Mouse (Mus musculus) hindbrain, embryonic 14.5 days (tissue): Measurements from ENCODE around the gene Ahnak2. TPM values are rescaled to one million over a fixed set of nuclear protein-coding genes. Genes with fewer than 3 reads are reported as not detected.
"Not testable (repeated sequence)": the region's sequence is repeated elsewhere in the genome, so short reads cannot be mapped to it uniquely, and the experiment has no call there.

ENCODE experiments used
- ATAC-seq: fragments of 200-750 bp; cut with Nextera tagmentation; 2 replicates; pipeline ENCODE4 v1.8.0; 2017; ENCODE audit warnings: moderate number of reproducible peaks, mild to moderate bottlenecking, moderate TSS enrichment, moderate library complexity; ENCODE audit not compliant: low FRiP score
- DNase-seq: peaks from one replicate; pipeline ENCODE4 v3.0.0-alpha.2; 2015; ENCODE audit warnings: low spot score
- H3K27ac ChIP-seq: fragments of 300-500 bp; sonication (generic); 2 replicates; pipeline ENCODE4 v1.5.1; 2014; ENCODE audit warnings: mild to moderate bottlenecking, moderate library complexity
- H3K27me3 ChIP-seq: fragments of 300-500 bp; sonication (generic); 2 replicates; pipeline ENCODE4 v1.6.1; 2014; ENCODE audit warnings: mild to moderate bottlenecking, low read length, mixed read lengths; ENCODE audit not compliant: control insufficient read depth, insufficient read depth
- H3K36me3 ChIP-seq: fragments of 300-500 bp; sonication (generic); replicated peaks from 2 replicates; pipeline ENCODE4 v1.6.1; 2014; ENCODE audit not compliant: control insufficient read depth, insufficient read depth
- H3K4me1 ChIP-seq: fragments of 300-500 bp; sonication (generic); replicated peaks from 2 replicates; pipeline ENCODE4 v1.6.1; 2014; ENCODE audit warnings: antibody characterized with exemption, low read length, mixed read lengths; ENCODE audit not compliant: control insufficient read depth, insufficient read depth
- H3K4me2 ChIP-seq: fragments of 300-500 bp; sonication (generic); replicated peaks from 2 replicates; pipeline ENCODE4 v1.6.1; 2014; ENCODE audit warnings: mild to moderate bottlenecking, moderate library complexity
- H3K4me3 ChIP-seq: fragments of 300-500 bp; sonication (generic); replicated peaks from 2 replicates; pipeline ENCODE4 v1.5.1; 2014; ENCODE audit warnings: mild to moderate bottlenecking, low read length
- H3K9ac ChIP-seq: fragments of 300-500 bp; sonication (generic); 2 replicates; pipeline ENCODE4 v1.6.1; 2014
- H3K9me3 ChIP-seq: fragments of 300-500 bp; sonication (generic); 2 replicates; pipeline ENCODE4 v1.6.1; 2016; ENCODE audit warnings: low read length; ENCODE audit not compliant: control insufficient read depth
- WGBS: fragments of 180-500 bp; shearing (Covaris S2); extraction: QIAGEN DNeasy Blood & Tissue Kit; methylation state at CpG from one replicate; pipeline ENCODE4 v1.1.7; 2014; 5-methylcytosine and 5-hydroxymethylcytosine counted together
- polyA plus RNA-seq: library from polyadenylated mRNA; unstranded; fragments of >200 nt; fragmentation: Nextera tagmentation; extraction: Ambion mirVana; gene quantifications from 2 replicates; pipeline ENCODE4 v1.2.1, GENCODE M21; 2014

Ahnak2 gene
- polyA plus RNA-seq, 1 experiment from 2014 or later = 1.9 TPM

GRCm38 (mm10) chr12:112823221-112823620 is 20.8 kb upstream of the Ahnak2 start:
- no peak overlapping the region for H3K4me2 ChIP-seq
- H3K9me3 ChIP-seq = no peaks in the 10 kb centered on the region
- no peak overlapping the region for H3K4me3 ChIP-seq
- H3K27ac ChIP-seq = no peak overlapping the region
- ATAC-seq (no peak), DNase-seq (no peak)
- peaks cover 74% of the 10 kb centered on the region for H3K36me3 ChIP-seq
- peaks cover 25% of the 10 kb centered on the region for H3K4me1 ChIP-seq
- H3K27me3 ChIP-seq = no peaks in the 10 kb centered on the region
- no peak overlapping the region for H3K9ac ChIP-seq
- WGBS = 84% methylated on average over 4 of the region's 4 CpGs

DNA sequence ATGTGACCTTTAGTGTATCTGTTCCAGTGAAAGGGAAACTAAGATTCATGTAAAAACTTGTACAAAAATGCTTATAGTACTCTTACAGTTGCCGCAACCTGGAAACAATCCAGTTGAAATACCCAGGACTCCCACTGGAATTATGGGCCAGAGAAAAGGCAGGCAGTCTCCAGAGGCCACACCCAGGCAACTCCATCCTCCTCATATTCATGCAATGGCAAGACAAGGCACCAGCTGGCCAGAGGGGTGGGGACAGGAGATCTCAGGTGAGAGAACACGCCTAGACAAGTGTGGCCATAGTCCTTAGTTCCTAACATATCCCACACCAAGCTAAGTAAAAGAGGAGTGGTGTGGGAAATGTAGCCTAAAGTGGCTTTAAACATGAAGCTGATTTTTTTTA is 20.2 kb upstream of the Ahnak2 start:
- Histone ChIP-seq H3K9ac (no peak overlapping the region), H3K36me3 (peaks cover 76% of the 10 kb centered on the region), H3K27ac (no peak overlapping the region), H3K27me3 (no peaks in the 10 kb centered on the region), H3K4me1 (peaks cover 19% of the 10 kb centered on the region), H3K4me3 (no peak overlapping the region), H3K9me3 (no peaks in the 10 kb centered on the region), H3K4me2 (no peak overlapping the region)
- no peak for ATAC-seq
- no peak for DNase-seq
- 78% methylated on average over 2 of the region's 2 CpGs for WGBS

- Histone ChIP-seq H3K4me1 (peaks cover 12% of the 10 kb centered on the region; the same call in 1 of the 2 replicates), H3K36me3 (peaks cover 76% of the 10 kb centered on the region), H3K9ac (no peak overlapping the region), H3K27ac (no peak overlapping the region), H3K27me3 (no peaks in the 10 kb centered on the region), H3K4me3 (no peak overlapping the region), H3K4me2 (no peak overlapping the region), H3K9me3 (no peaks in the 10 kb centered on the region)
- ATAC-seq = no peak
- no peak for DNase-seq
- WGBS = 87% methylated on average over 4 of the region's 4 CpGs
Measured at GRCm38 (mm10) chr12:112821974-112822373, 19.5 kb upstream of the Ahnak2 start.

- Histone ChIP-seq H3K9ac (no peak overlapping the region), H3K4me1 (peaks cover 4% of the 10 kb centered on the region; the same call in 1 of the 2 replicates), H3K4me3 (no peak overlapping the region), H3K4me2 (no peak overlapping the region), H3K36me3 (peaks cover 72% of the 10 kb centered on the region), H3K27ac (no peak overlapping the region), H3K9me3 (no peaks in the 10 kb centered on the region), H3K27me3 (no peaks in the 10 kb centered on the region)
- ATAC-seq (no peak), DNase-seq (no peak)
- WGBS = 60% methylated on average over 1 of the region's 1 CpGs
Measured at GRCm38 (mm10) chr12:112821216-112821615, 18.8 kb upstream of the Ahnak2 start.

DNA sequence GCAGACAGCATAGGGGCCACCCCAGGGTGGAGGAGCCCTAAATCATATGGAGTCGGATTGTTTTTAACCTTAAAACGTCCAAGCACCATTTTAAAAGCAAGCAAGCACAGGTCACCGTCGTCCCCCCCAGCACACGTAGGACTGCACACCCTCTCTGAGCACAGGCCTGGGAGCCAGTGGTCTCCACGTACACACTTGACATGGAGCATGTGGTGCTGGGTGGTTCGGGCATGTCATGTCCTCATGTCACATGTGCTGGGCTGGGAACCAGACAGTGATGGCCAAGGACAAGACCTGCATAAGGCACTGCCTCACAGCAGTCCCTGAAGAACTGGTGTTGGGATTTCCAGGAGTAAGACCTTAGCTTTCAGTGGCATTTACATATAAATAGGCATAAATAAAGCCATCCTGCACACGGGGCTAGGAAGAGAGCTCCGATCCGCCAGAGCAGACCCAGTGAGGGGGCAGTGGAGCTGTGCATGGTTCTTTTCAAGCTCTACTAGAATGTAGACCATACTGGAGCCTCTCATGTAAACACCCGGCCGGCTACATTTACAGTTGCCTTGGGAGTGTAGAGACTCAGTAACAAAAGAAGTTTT is 18.0 kb upstream of the Ahnak2 start:
- no peak overlapping the region for H3K27ac ChIP-seq
- 0 out of 2 replicates have a peak, but pooled peaks cover 4% of the 10 kb centered on the region for H3K4me1 ChIP-seq
- DNase-seq (no peak), ATAC-seq (no peak)
- WGBS = 77% methylated on average over 12 of the region's 12 CpGs
- H3K4me2 ChIP-seq = no peak overlapping the region
- no peak overlapping the region for H3K9ac ChIP-seq
- H3K27me3 ChIP-seq = no peaks in the 10 kb centered on the region
- no peak overlapping the region for H3K4me3 ChIP-seq
- H3K36me3 ChIP-seq = peaks cover 76% of the 10 kb centered on the region
- no peaks in the 10 kb centered on the region for H3K9me3 ChIP-seq

- WGBS = 90% methylated on average over 8 of the region's 8 CpGs
- H3K36me3 ChIP-seq = peaks cover 79% of the 10 kb centered on the region
- DNase-seq = no peak
- H3K27ac ChIP-seq = no peak overlapping the region
- no peak for ATAC-seq
- H3K27me3 ChIP-seq = no peaks in the 10 kb centered on the region
- no peak overlapping the region for H3K4me2 ChIP-seq
- H3K9me3 ChIP-seq = no peaks in the 10 kb centered on the region
- H3K4me3 ChIP-seq = no peak overlapping the region
- no peak overlapping the region for H3K9ac ChIP-seq
- 0 out of 2 replicates have a peak, but pooled peaks cover 4% of the 10 kb centered on the region for H3K4me1 ChIP-seq
Measured at GRCm38 (mm10) chr12:112819057-112819662, 16.7 kb upstream of the Ahnak2 start.

DNA sequence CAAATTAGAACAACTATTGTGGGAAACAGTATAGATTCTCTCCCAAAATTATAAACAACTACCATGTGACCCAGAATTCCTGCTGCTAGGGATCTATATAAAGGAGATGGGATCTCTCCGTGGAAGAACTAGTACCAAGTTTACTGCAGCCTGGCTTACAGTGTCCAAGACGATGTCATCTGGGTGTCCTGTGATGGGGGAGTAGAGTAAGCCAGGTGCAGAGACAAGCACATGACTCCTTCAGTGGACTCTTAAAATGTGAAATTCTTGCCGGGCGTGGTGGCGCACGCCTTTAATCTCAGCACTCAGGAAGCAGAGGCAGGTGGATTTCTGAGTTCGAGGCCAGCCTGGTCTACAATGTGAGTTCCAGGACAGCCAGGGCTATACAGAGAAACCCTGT is 14.4 kb upstream of the Ahnak2 start:
- not testable (repeated sequence) for H3K4me2 ChIP-seq, H3K9ac ChIP-seq, H3K9me3 ChIP-seq, H3K4me3 ChIP-seq, H3K4me1 ChIP-seq, DNase-seq, H3K27me3 ChIP-seq, H3K27ac ChIP-seq, ATAC-seq
- WGBS = 85% methylated on average over 7 of the region's 7 CpGs
- H3K36me3 ChIP-seq = peaks cover 89% of the 10 kb centered on the region

- H3K9ac ChIP-seq = no peak overlapping the region
- H3K36me3 ChIP-seq = peaks cover 83% of the 10 kb centered on the region
- peak; percentile 61 for DNase-seq
- no peaks in the 10 kb centered on the region for H3K9me3 ChIP-seq
- H3K27me3 ChIP-seq = no peaks in the 10 kb centered on the region
- H3K27ac ChIP-seq = no peak overlapping the region
- H3K4me2 ChIP-seq = no peak overlapping the region
- WGBS = 59% methylated on average over 4 of the region's 4 CpGs
- H3K4me3 ChIP-seq = no peak overlapping the region
- no peaks in the 10 kb centered on the region for H3K4me1 ChIP-seq
- ATAC-seq = no peak
Measured at GRCm38 (mm10) chr12:112816294-112816693, 13.8 kb upstream of the Ahnak2 start.

DNA sequence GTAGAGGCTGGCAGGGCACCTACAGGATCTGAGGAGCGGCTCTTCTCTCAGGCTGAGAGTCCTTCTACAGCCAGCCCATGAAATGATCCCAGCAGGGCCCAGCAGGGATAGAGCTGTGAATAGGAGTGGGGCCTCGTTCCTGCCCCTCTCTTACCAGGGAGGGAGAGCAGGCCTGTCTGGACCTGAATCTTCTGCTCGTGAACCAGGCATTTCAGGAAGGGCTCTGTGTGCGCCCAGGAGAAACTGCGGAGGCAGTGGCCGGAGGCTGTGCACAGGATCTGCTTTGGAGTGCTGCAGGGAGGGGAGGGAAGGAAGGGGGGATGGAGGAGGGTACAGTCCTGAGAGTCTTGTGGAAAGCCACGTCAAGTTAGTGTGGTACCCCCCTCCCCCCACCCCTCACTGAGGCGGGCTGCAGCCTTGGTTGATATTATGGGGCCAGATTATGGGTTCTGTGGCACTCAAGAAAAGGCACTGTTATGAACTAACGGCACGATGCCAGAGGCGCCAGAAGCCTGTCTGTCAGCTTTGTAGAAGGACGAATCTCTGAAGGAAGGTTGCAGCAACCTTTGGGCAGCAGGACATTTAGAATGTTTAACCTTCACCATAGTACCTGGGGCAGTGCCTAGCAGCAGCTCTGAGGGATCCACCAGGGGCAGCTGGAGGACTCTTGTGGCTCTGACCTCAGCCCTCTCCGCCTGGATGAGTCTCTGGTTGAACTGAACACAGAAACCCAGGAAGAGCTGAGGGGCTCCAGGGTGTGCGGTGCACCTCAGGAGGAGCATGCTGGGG is 12.4 kb upstream of the Ahnak2 start:
- DNase-seq (no peak), ATAC-seq (no peak)
- Histone ChIP-seq H3K4me2 (no peak overlapping the region), H3K27ac (no peak overlapping the region), H3K9ac (no peak overlapping the region), H3K27me3 (no peaks in the 10 kb centered on the region), H3K36me3 (peaks cover 71% of the 10 kb centered on the region), H3K4me1 (peaks cover 4% of the 10 kb centered on the region; the same call in 1 of the 2 replicates), H3K9me3 (no peaks in the 10 kb centered on the region), H3K4me3 (no peak overlapping the region)
- WGBS = 81% methylated on average over 14 of the region's 14 CpGs
